Mouse (Mus musculus) CH12.LX (cell line): ENCODE data around the gene Arl15.

Source experiments
- BHLHE40 ChIP-seq: IDR thresholded peaks from 2 replicates; pipeline ENCODE4 v1.6.1; 2011; ENCODE audit warnings: mild to moderate bottlenecking, low read depth, low read length, improper control_type of control experiment
- CTCF ChIP-seq, 2 experiments: IDR thresholded peaks in 1 of 2; conservative IDR thresholded peaks in 1 of 2; 2 replicates each; pipeline ENCODE4 v1.5.1; 2011 to 2012; ENCODE audit warnings: low read depth in 2 of 2, low read length in 2 of 2, improper control_type of control experiment in 1 of 2, inconsistent platforms in 1 of 2, mild to moderate bottlenecking in 1 of 2, moderate library complexity in 1 of 2
- EP300 ChIP-seq: IDR thresholded peaks from 2 replicates; pipeline ENCODE4 v1.6.1; 2011; ENCODE audit warnings: low read length, improper control_type of control experiment
- ETS1 ChIP-seq: conservative IDR thresholded peaks from 2 replicates; pipeline ENCODE4 v1.6.1; 2012; ENCODE audit warnings: low read depth, mild to moderate bottlenecking, inconsistent platforms, low read length, improper control_type of control experiment, moderate library complexity
- GABPA ChIP-seq: IDR thresholded peaks from 2 replicates; pipeline ENCODE4 v1.6.1; 2012; ENCODE audit warnings: low read depth, low read length, improper control_type of control experiment, inconsistent platforms; ENCODE audit not compliant: insufficient replicate concordance
- MAX ChIP-seq: IDR thresholded peaks from 2 replicates; pipeline ENCODE4 v1.6.1; 2011; ENCODE audit warnings: low read length, improper control_type of control experiment
- MEF2A ChIP-seq: IDR thresholded peaks from 2 replicates; pipeline ENCODE4 v1.6.1; 2014; ENCODE audit warnings: low read depth, mild to moderate bottlenecking, inconsistent platforms, low read length, improper control_type of control experiment, borderline replicate concordance
- POLR2A ChIP-seq: IDR thresholded peaks from 2 replicates; pipeline ENCODE4 v1.6.1; 2011; ENCODE audit warnings: low read depth, mild to moderate bottlenecking, improper control_type of control experiment, low read length
- POLR2AphosphoS2 ChIP-seq: IDR thresholded peaks from 2 replicates; pipeline ENCODE4 v1.6.1; 2011; ENCODE audit warnings: low read depth, low read length, improper control_type of control experiment
- RCOR1 ChIP-seq: conservative IDR thresholded peaks from 2 replicates; pipeline ENCODE4 v1.6.1; 2012; ENCODE audit warnings: low read depth, mild to moderate bottlenecking, inconsistent platforms, low read length, improper control_type of control experiment
- TBP ChIP-seq: conservative IDR thresholded peaks from 2 replicates; pipeline ENCODE4 v1.6.1; 2011; ENCODE audit warnings: low read depth, low read length, improper control_type of control experiment
- USF1 ChIP-seq: IDR thresholded peaks from 2 replicates; pipeline ENCODE4 v1.6.1; 2014; ENCODE audit warnings: low read depth, mild to moderate bottlenecking, inconsistent platforms, low read length, improper control_type of control experiment
- ZC3H11A ChIP-seq: IDR thresholded peaks from 2 replicates; pipeline ENCODE4 v1.6.1; 2012; ENCODE audit warnings: low read depth, mild to moderate bottlenecking, inconsistent platforms, low read length, improper control_type of control experiment
- ZMIZ1 ChIP-seq: IDR thresholded peaks from 2 replicates; pipeline ENCODE4 v1.6.1; 2012; ENCODE audit warnings: low read depth, mild to moderate bottlenecking, inconsistent platforms, low read length, improper control_type of control experiment

DNA sequence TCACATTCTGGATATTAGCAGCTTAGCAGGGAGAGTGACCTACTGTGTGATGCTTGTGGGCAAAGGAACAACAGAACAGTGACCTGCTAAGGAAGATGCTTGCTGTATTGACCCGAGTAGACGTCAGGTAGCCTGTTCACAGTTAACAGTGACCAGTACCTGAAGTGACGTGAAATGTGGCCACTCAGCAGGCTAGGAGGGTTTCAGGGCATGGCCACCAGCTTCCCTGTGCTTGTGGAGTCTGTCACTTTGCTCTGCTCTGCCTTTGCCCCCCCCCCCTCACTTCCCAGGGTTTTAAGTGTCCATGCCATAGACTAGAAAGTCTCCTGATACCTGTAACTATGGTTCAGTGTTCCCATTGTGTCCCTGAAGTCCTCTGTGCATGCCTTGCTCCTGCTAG lies 25.9 kb downstream of the Arl15 start:
- TF ChIP-seq CTCF (conservative IDR thresholded peaks at IDR 0.05 in 1 of 2, IDR thresholded peaks at IDR 0.05 in 1 of 2; ENCODE audit: low read depth in 2 of 2, low read length in 2 of 2), result no peak
- no peak for TF ChIP-seq BHLHE40
- TF ChIP-seq ZMIZ1, result no peak
- no peak for TF ChIP-seq ZC3H11A
- no peak for TF ChIP-seq EP300
- TF ChIP-seq MEF2A, result no peak
- no peak for TF ChIP-seq USF1
- TF ChIP-seq ETS1, result no peak
- no peak for TF ChIP-seq POLR2A
- no peak for TF ChIP-seq POLR2AphosphoS2
- TF ChIP-seq MAX, result no peak
- no peak for TF ChIP-seq TBP
- TF ChIP-seq RCOR1, result no peak
- no peak for TF ChIP-seq GABPA
